Mouse (Mus musculus) cerebellum, adult 2 months (tissue): ENCODE data around the gene Ube2o. TPM values are rescaled to one million over a fixed set of nuclear protein-coding genes. Genes with fewer than 3 reads are reported as not detected.

ENCODE experiments used
- DNase-seq, 2 experiments: peaks; one replicate each; pipeline ENCODE4 v3.0.0; 2021
- H3K27ac ChIP-seq: fragments of 200-500 bp; 2 replicates; pipeline ENCODE4 v1.5.1; 2012; ENCODE audit warnings: low read length, control low read depth, inconsistent platforms; ENCODE audit not compliant: insufficient read depth
- H3K27me3 ChIP-seq: fragments of 200-500 bp; 2 replicates; pipeline ENCODE4 v1.6.1; 2012; ENCODE audit warnings: inconsistent platforms, mild to moderate bottlenecking, low read length, moderate library complexity; ENCODE audit not compliant: control insufficient read depth, insufficient read depth
- H3K4me1 ChIP-seq: fragments of 200-500 bp; 2 replicates; pipeline ENCODE4 v1.6.1; 2011; ENCODE audit warnings: low read length; ENCODE audit not compliant: control insufficient read depth, insufficient read depth
- H3K4me3 ChIP-seq: fragments of 200-500 bp; replicated peaks from 2 replicates; pipeline ENCODE3; 2011; ENCODE audit warnings: mild to moderate bottlenecking, low read depth, low read length, control low read depth; ENCODE audit not compliant: insufficient read depth
- CTCF ChIP-seq: fragments of 200-500 bp; IDR thresholded peaks from 2 replicates; pipeline ENCODE4 v1.5.1; 2011; ENCODE audit warnings: low read depth, mild to moderate bottlenecking, control low read depth, low read length, moderate library complexity, borderline replicate concordance; ENCODE audit not compliant: insufficient read depth
- POLR2A ChIP-seq: fragments of 200-500 bp; IDR thresholded peaks from 2 replicates; pipeline ENCODE4 v1.6.1; 2011; ENCODE audit warnings: low read length, control low read depth, borderline replicate concordance; ENCODE audit not compliant: insufficient read depth
- WGBS: fragments of 180-500 bp; shearing (Covaris S2); methylation state at CpG from one replicate; pipeline ENCODE4 v1.1.7; 2018; 5-methylcytosine and 5-hydroxymethylcytosine counted together
- polyA plus RNA-seq: library from polyadenylated mRNA; depleted of rRNA; stranded (reverse); fragments of >200 nt; gene quantifications from 2 replicates; pipeline ENCODE4 v1.2.3, GENCODE M21; 2012

The Ube2o gene
- polyA plus RNA-seq, 1 experiment: 88.2 TPM

DNA sequence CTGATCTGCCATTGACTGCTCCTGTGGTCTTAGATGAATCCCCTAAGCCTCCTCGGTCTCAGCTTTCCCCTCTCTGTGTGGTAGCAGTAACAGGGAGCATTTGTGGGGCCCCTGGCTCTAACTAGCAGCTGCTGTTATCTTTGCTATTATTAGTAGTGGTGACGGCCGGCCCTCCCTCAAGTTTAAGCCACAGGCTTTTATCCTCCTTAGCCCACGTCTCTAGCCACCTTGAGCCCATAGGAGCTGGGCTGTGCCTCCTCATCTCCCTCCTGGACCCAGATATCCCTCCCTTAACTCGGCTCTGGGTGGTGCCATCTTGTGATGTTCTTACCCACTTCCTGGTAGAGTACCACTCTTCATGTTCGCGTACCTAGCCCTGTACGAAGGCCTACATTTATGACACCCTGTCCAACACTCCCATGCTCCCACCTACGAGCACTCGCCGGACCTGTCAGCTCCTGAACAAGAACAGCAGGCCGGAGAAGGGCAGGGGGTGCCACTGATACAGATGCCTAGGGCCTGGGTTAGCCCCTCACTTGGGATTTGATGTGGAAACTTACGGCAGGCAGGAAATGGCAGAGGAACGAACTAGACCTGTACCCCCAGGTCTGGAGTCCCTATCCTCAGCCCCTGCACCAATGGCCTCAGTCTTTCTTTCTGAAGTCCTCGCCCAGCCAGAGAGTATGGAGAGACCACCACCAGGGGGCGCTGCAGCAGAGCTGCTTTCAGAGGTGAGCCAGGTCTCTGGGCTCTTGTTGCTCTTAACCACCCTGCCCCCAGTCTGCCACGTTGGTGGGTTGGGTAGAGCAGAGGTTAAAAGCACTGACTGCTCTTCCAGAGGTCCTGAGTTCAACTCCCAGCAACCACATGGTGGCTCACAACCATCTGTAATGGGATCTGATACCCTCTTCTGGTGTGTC, 44.1 kb upstream of the Ube2o start:
- WGBS: 82% methylated on average over 17 of the region's 17 CpGs
- Histone ChIP-seq H3K4me1 (peaks cover 29% of the 10 kb centered on the region), H3K27me3 (no peaks in the 10 kb centered on the region), H3K27ac (no peak overlapping the region), H3K4me3 (no peak overlapping the region)
- peak in 1 of 2 experiments; percentile 55 for DNase-seq
- TF ChIP-seq CTCF: peak; percentile 47; the same call in 1 of the 2 replicates
- TF ChIP-seq POLR2A: no peak

GRCm38 (mm10) chr11:116624131-116624832, 43.0 kb upstream of the Ube2o start:
- Histone ChIP-seq H3K27me3 (no peaks in the 10 kb centered on the region), H3K27ac (no peak overlapping the region), H3K4me3 (peak overlapping the region; percentile 9), H3K4me1 (peaks cover 38% of the 10 kb centered on the region)
- DNase-seq: peak in 1 of 2 experiments; percentile 35
- TF ChIP-seq POLR2A (no peak), CTCF (no peak)
- WGBS: 16% methylated on average over 42 of the region's 42 CpGs

DNA sequence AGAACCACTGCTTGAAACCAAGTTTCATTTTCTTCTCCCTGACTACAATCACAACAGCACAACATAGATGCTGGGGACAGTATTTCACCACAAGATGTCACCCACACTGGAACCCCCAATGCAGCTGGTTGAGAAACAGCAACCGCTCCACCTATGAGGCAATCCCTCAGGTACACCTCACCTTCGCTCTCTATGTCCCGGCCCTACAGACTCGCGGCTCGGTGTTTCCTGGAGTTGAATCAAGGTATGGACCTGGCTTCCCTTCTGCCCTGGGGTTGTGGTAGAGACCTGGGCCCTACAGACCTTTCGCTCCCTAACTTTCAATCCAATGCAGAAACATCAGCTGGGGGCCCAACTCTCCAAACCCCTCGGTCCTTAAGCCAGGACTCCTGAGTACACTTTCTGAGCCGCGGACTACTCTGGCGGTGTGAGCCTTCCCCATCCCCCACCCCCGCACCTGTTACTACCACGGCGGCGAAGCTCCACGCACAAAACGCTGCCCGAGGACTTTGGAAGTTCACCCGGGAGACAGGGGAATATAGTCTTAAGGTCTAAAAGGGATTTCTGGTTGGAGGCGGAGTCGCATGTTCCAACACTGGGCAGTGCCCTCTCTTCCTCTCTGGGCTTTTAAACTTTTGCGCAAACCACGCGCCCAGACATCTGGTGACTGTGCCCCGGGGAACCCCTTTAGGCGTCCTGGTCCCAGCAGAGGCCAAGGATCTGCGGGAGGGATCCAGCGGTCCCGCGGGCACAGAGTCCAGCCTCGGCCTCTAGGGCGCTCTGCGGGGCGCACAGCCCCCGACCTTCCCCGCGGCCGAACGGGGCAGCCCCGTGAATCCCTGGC, 42.3 kb upstream of the Ube2o start:
- 29% methylated on average over 40 of the region's 40 CpGs for WGBS
- TF ChIP-seq CTCF (no peak), POLR2A (no peak)

DNA sequence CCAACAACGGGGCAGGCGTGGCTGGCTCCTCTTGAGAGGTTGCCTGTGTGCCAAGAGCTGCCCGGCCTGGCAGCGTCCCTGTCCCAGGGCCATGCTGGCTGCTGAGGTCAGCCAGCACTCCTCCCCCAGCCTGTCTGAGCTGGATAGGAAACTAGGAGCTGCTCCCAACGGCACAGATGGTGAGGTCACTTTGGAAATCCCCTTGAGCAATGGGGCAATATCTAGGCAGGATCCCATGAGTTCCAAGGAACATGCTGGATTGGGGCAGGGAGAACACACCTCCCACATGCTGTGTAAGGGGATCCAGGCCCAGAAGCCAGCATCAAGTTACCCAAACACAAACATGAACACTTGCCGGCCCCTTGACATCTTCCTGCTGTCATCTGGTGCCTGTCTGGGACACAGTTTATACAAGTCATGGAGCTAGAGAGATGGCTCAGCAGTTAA, 40.0 kb upstream of the Ube2o start:
- TF ChIP-seq POLR2A (no peak), CTCF (no peak)
- Histone ChIP-seq H3K27me3 (no peaks in the 10 kb centered on the region), H3K4me1 (peaks cover 66% of the 10 kb centered on the region), H3K4me3 (no peak overlapping the region), H3K27ac (no peak overlapping the region)
- WGBS: 2% methylated on average over 6 of the region's 6 CpGs
- peak; percentile 82 to 92 for DNase-seq

More for the DNA sequence above, 42.3 kb upstream of the Ube2o start:
- H3K4me1 ChIP-seq: peaks cover 46% of the 10 kb centered on the region
- no peak overlapping the region for H3K4me3 ChIP-seq
- H3K27ac ChIP-seq: no peak overlapping the region
- DNase-seq: peak in 1 of 2 experiments; percentile 14
- no peaks in the 10 kb centered on the region for H3K27me3 ChIP-seq

DNA sequence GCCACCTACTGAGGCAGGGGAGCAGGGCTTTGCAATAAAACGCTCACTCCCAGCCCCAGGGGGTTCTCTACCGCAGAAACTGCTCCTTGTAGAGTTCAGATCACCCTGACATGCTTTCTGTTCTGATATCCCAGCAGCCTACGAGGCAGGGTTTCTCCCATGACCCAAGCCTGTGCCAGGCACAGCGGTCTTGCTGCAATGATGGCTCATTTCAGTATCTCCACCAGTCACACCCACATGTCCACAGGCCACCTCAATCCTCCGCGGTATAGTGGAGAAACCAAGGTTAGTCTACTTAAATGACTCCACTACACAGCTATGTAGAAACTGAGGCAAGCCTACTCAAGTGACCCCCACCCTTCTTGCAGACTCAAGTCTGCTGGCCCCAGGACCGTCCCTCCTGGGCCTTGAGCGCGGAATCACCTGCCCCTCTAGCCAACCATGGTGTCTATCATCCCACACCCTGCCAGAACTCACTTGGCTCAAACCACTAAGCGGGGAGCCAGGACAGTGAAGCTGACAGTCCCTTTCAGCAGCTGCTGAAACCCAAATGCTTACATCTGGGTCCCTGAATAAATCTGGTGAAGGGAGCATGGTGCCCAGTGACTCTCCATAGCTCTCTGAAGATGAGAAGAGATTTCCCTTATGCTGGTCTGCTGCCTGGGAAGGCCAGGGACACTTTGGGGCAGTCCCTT, 39.5 kb upstream of the Ube2o start:
- TF ChIP-seq CTCF: no peak
- TF ChIP-seq POLR2A: no peak
- H3K4me3 ChIP-seq: no peak overlapping the region
- peaks cover 70% of the 10 kb centered on the region for H3K4me1 ChIP-seq
- H3K27ac ChIP-seq: no peak overlapping the region
- no peak for DNase-seq
- H3K27me3 ChIP-seq: no peaks in the 10 kb centered on the region
- whole genome bisulfite sequencing: 41% methylated on average over 10 of the region's 10 CpGs

DNA sequence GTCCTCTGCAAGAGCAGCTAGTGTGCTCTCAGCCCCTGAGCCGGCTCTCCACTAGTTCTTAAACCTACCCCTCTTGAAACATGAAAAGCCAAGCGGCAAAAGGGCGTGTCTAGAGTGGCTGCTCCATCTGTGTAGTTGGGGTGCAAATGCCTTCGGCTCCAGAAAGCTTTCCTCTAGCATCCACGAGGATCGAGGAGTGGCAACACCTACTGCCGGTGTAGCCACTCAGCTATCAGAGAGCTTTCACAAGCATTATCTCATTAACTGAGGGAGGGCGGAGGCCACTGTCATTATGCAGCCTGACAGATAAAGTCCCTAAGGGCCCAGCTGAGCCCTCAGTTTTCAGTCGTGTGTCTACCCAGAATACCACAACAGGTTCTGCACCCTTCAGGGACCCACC, 38.8 kb upstream of the Ube2o start:
- Histone ChIP-seq H3K27ac (no peak overlapping the region), H3K27me3 (no peaks in the 10 kb centered on the region), H3K4me3 (no peak overlapping the region), H3K4me1 (peaks cover 77% of the 10 kb centered on the region)
- DNase-seq: peak in 1 of 2 experiments; percentile 24
- 40% methylated on average over 9 of the region's 9 CpGs for WGBS
- TF ChIP-seq POLR2A: no peak
- no peak for TF ChIP-seq CTCF
